Mouse (Mus musculus): ENCODE measurements around the gene Adh5. TPM values are rescaled to one million over a fixed set of nuclear protein-coding genes. Genes with fewer than 3 reads are reported as not detected.

Adh5 gene
- polyA plus RNA-seq, 1 experiment from 2014 or later = 280 TPM

- no peaks in the 10 kb centered on the region for H3K27me3 ChIP-seq (ENCODE audit: insufficient read depth, low read length)
- ATAC-seq (replicated peaks; ENCODE audit: low FRiP score, low read depth) = no peak
- no peak for TF ChIP-seq CTCF (IDR thresholded peaks at IDR 0.05; ENCODE audit: low read depth)
- 27% methylated on average over 1 of the region's 1 CpGs for WGBS
- H3K4me3 ChIP-seq (replicated peaks; ENCODE audit: low read depth, low read length) = no peak overlapping the region
- no peak for DNase-seq (ENCODE audit: low spot score)
- H3K4me2 ChIP-seq (ENCODE audit: low read length) = no peak overlapping the region
- no peak overlapping the region for H3K27ac ChIP-seq
- no peaks in the 10 kb centered on the region for H3K9me3 ChIP-seq (replicated peaks; ENCODE audit: low read length)
- no peaks in the 10 kb centered on the region for H3K36me3 ChIP-seq (ENCODE audit: insufficient read depth, low read length)
- H3K4me1 ChIP-seq (replicated peaks; ENCODE audit: insufficient read depth, low read length) = no peaks in the 10 kb centered on the region
- H3K9ac ChIP-seq (ENCODE audit: low read depth, low read length) = no peak overlapping the region
Observed at GRCm38 (mm10) chr3:138494565-138494964, 51.7 kb downstream of the Adh5 start.

GRCm38 (mm10) chr3:138495166-138496145 lies 52.6 kb downstream of the Adh5 start:
- no peak overlapping the region for H3K4me3 ChIP-seq (replicated peaks; ENCODE audit: low read depth, low read length)
- no peaks in the 10 kb centered on the region for H3K27me3 ChIP-seq (ENCODE audit: insufficient read depth, low read length)
- TF ChIP-seq CTCF (IDR thresholded peaks at IDR 0.05; ENCODE audit: low read depth) = no peak
- H3K27ac ChIP-seq = no peak overlapping the region
- H3K36me3 ChIP-seq (ENCODE audit: insufficient read depth, low read length) = no peaks in the 10 kb centered on the region
- H3K4me2 ChIP-seq (ENCODE audit: low read length) = no peak overlapping the region
- no peaks in the 10 kb centered on the region for H3K4me1 ChIP-seq (replicated peaks; ENCODE audit: insufficient read depth, low read length)
- 79% methylated on average over 11 of the region's 11 CpGs for WGBS
- ATAC-seq (replicated peaks; ENCODE audit: low FRiP score, low read depth) (no peak), DNase-seq (ENCODE audit: low spot score) (no peak)
- no peak overlapping the region for H3K9ac ChIP-seq (ENCODE audit: low read depth, low read length)
- no peaks in the 10 kb centered on the region for H3K9me3 ChIP-seq (replicated peaks; ENCODE audit: low read length)

GRCm38 (mm10) chr3:138498731-138499130 lies 55.8 kb downstream of the Adh5 start:
- Histone ChIP-seq H3K9me3 (replicated peaks; ENCODE audit: low read length) (no peaks in the 10 kb centered on the region), H3K27me3 (ENCODE audit: insufficient read depth, low read length) (no peaks in the 10 kb centered on the region), H3K27ac (no peak overlapping the region), H3K4me2 (ENCODE audit: low read length) (no peak overlapping the region), H3K9ac (ENCODE audit: low read depth, low read length) (no peak overlapping the region), H3K4me1 (replicated peaks; ENCODE audit: insufficient read depth, low read length) (no peaks in the 10 kb centered on the region), H3K4me3 (replicated peaks; ENCODE audit: low read depth, low read length) (no peak overlapping the region), H3K36me3 (ENCODE audit: insufficient read depth, low read length) (no peaks in the 10 kb centered on the region)
- ATAC-seq (replicated peaks; ENCODE audit: low FRiP score, low read depth) = no peak
- 61% methylated on average over 4 of the region's 4 CpGs for WGBS
- DNase-seq (ENCODE audit: low spot score) = no peak
- TF ChIP-seq CTCF (IDR thresholded peaks at IDR 0.05; ENCODE audit: low read depth) = no peak

GRCm38 (mm10) chr3:138499854-138500740 lies 57.2 kb downstream of the Adh5 start:
- Histone ChIP-seq H3K27me3 (ENCODE audit: insufficient read depth, low read length) (no peaks in the 10 kb centered on the region), H3K9me3 (replicated peaks; ENCODE audit: low read length) (no peaks in the 10 kb centered on the region), H3K4me1 (replicated peaks; ENCODE audit: insufficient read depth, low read length) (no peaks in the 10 kb centered on the region), H3K27ac (no peak overlapping the region), H3K4me3 (replicated peaks; ENCODE audit: low read depth, low read length) (no peak overlapping the region), H3K4me2 (ENCODE audit: low read length) (no peak overlapping the region), H3K9ac (ENCODE audit: low read depth, low read length) (no peak overlapping the region), H3K36me3 (ENCODE audit: insufficient read depth, low read length) (no peaks in the 10 kb centered on the region)
- WGBS = 44% methylated on average over 15 of the region's 15 CpGs
- ATAC-seq (replicated peaks; ENCODE audit: low FRiP score, low read depth) (no peak), DNase-seq (ENCODE audit: low spot score) (no peak)
- TF ChIP-seq CTCF (IDR thresholded peaks at IDR 0.05; ENCODE audit: low read depth) = no peak

GRCm38 (mm10) chr3:138503754-138504153 lies 60.9 kb downstream of the Adh5 start:
- H3K27me3 ChIP-seq (ENCODE audit: insufficient read depth, low read length) = no peaks in the 10 kb centered on the region
- TF ChIP-seq CTCF (IDR thresholded peaks at IDR 0.05; ENCODE audit: low read depth) = no peak
- ATAC-seq (replicated peaks; ENCODE audit: low FRiP score, low read depth) (no peak), DNase-seq (ENCODE audit: low spot score) (no peak)
- no peak overlapping the region for H3K4me3 ChIP-seq (replicated peaks; ENCODE audit: low read depth, low read length)
- H3K4me1 ChIP-seq (replicated peaks; ENCODE audit: insufficient read depth, low read length) = no peaks in the 10 kb centered on the region
- H3K9ac ChIP-seq (ENCODE audit: low read depth, low read length) = no peak overlapping the region
- WGBS = 81% methylated on average over 11 of the region's 11 CpGs
- H3K27ac ChIP-seq = no peak overlapping the region
- H3K9me3 ChIP-seq (replicated peaks; ENCODE audit: low read length) = no peaks in the 10 kb centered on the region
- H3K36me3 ChIP-seq (ENCODE audit: insufficient read depth, low read length) = no peaks in the 10 kb centered on the region
- H3K4me2 ChIP-seq (ENCODE audit: low read length) = no peak overlapping the region

Other genes with a start within 250 kb of the Adh5 start
- 0.14 and 0.40 TPM in 2 replicates for gene 4930579F01Rik, start 249.3 kb upstream of the Adh5 start, polyA plus RNA-seq (2015; fragmentation: Nextera tagmentation; extraction: Ambion mirVana)
- gene Adh7, start 225.3 kb upstream of the Adh5 start, polyA plus RNA-seq (2015; fragmentation: Nextera tagmentation; extraction: Ambion mirVana) = 0.55 and 0.88 TPM in 2 replicates
- 147 and 160 TPM in 2 replicates for gene Adh1, start 182.1 kb upstream of the Adh5 start, polyA plus RNA-seq (2015; fragmentation: Nextera tagmentation; extraction: Ambion mirVana)
- 0.83 and 0.91 TPM in 2 replicates for gene Adh6a, start 129.8 kb upstream of the Adh5 start, polyA plus RNA-seq (2015; fragmentation: Nextera tagmentation; extraction: Ambion mirVana)
- gene Adh6b, start 101.3 kb upstream of the Adh5 start, polyA plus RNA-seq (2015; fragmentation: Nextera tagmentation; extraction: Ambion mirVana) = 0.54 and 0.75 TPM in 2 replicates
- gene Adh4, start 27.6 kb upstream of the Adh5 start, polyA plus RNA-seq (2015; fragmentation: Nextera tagmentation; extraction: Ambion mirVana) = not detected in 2 replicates
- 40.2 and 41.4 TPM in 2 replicates for gene Metap1, start 46.4 kb downstream of the Adh5 start, polyA plus RNA-seq (2015; fragmentation: Nextera tagmentation; extraction: Ambion mirVana)
- gene Eif4e, start 83.1 kb downstream of the Adh5 start, polyA plus RNA-seq (2015; fragmentation: Nextera tagmentation; extraction: Ambion mirVana) = 240 and 259 TPM in 2 replicates